Mouse (Mus musculus): ENCODE results near the gene Dab1.

DNA sequence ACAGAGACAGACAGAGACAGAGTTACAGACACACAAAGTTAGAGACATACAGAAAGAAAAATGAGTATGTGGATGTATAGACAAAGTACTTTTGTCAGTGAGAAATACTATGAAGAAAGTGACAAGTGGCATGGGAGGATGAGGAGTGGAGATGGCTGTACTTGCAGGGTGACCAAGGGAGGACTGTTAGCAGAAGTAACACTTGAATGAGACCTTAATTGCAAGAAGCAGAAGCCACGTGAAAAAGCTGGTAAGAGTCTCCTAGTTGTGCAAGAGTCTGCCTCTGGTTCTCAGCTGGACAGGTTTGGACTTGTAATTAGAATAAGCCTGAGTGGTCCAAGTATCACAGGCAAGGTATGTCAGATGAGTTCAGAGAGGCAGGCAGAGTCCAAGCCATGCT is 88.0 kb downstream of the Dab1 start:
- TF ChIP-seq CTCF (IDR thresholded peaks at IDR 0.05) (no peak), EP300 (IDR thresholded peaks at IDR 0.05) (no peak)
